Mouse (Mus musculus) adrenal gland, postnatal 4 days (tissue): ENCODE measurements around the gene Sec14l4. TPM values are rescaled to one million over a fixed set of nuclear protein-coding genes. Genes with fewer than 3 reads are reported as not detected.
A peak's percentile ranks its signal among the peaks of the same experiment; 100 is the strongest.

Experiments
- DNase-seq, 2 experiments: peaks; one replicate each; pipeline ENCODE4 v3.0.0; 2021 to 2022; ENCODE audit warnings: low spot score in 2 of 2, mixed read lengths in 2 of 2
- total RNA-seq, 2 experiments: library from RNA; stranded (reverse); gene quantifications; 2 replicates each; pipeline ENCODE4 v1.2.3; 2021

Sec14l4 gene
- total RNA-seq, 2 experiments from 2014 or later: 2.4 to 5.0 TPM

DNA sequence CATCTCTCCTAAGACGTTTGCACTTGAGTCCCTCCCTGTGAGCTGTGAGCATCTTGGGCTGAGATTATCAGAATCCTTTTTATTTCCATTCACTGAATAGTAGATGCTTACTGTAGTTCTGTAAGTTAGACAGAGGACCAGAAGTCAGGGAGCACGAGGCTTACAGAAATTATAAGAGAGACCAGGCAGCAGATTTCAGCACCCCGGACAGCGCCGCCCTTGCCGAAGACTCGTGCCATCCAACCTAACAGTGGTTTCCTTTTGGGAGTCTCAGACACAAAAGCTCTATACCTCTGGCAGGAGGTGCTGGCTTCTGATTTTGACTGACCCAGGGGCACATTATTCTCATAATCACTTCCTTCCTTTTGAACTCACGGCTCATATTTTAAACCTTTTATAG is 45.4 kb downstream of the Sec14l4 start:
- peak; percentile 28 to 42 for DNase-seq

DNA sequence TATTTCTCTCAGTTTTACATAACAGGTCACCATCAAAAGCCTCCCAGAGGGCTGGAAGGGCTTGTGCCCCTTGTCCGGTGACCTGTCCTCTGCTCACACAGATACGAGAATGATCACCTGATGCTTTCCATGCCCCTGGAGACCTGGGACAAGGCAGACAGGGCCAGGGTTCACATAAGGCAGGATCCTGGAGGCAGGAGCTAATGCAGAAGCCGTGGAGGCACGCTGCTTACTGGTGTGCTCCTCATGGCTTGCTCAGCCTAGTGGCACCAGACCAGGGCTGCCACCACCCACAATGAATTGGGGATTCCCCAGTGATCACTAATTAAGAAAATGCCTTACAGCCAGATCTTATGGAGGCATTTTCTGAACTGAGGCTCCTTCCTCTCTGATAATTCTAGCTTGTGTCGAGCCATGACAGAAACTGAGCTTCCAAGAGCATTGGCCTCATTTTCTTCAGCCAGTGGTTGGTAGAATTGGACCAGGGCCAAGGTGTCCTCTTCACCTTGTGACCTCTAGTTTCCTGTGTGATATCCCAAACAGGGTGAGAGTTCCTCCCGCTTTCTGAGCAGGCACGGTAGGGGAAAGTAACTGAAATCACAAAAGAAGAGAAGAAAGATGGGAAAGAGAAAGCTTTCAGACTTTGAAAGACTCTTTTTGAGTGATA is 47.1 kb downstream of the Sec14l4 start:
- DNase-seq: no peak

DNA sequence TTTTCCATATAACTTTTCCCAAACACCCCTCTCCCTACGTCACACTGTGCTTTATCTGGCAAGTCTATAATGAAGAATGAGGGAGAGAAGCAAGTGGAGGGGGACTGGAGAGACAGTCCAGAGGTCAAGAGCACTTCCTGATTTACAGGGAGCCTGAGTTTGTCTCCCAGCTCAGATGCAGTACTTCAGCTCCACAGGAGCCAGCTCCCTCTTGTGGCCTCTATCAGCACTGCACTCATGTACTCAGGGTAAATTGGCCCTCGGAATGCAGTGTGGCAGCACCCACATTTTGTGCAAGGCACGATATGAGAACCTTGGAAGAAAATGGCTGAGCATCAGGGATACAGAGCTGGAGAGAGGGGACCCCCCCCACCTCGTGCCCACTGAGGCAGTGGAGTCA is 49.0 kb downstream of the Sec14l4 start:
- DNase-seq: no peak

DNA sequence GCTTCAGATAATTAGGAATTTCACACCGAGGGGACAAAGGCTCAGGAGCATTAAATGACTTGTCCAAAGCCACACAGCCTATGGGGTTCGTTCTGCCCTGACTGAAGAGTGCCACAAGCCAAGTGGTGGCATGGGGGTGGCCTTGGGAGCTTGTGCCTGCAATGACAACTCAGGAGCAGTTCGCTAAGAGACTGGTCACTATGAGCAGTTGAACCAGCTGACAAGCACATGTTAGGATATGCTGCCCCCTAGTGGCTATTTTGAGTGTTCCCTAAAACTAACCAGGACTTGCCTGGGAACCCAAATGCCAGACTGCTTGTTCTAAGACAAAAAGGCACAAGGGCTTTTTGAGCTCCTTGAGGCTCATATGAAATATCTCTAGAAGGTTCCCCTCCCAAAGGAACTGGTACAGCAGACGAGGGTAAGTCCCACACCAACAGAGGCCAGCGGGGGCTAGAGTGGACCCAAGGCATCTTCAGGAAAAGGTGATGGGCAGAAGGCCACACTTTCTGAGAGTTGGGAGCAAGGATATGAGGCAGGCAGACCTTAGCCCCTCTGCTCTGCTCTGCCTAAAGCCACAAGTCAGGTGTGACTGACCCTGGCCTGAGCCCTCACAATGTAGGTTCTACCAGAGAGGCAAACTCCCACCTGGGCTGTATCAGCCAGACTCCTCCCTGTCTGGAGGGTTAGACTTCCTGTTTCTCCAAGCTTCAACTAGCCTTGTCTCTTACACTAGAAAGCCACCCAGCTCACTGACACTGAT is 52.2 kb downstream of the Sec14l4 start:
- DNase-seq: peak in 1 of 2 experiments; percentile 43

DNA sequence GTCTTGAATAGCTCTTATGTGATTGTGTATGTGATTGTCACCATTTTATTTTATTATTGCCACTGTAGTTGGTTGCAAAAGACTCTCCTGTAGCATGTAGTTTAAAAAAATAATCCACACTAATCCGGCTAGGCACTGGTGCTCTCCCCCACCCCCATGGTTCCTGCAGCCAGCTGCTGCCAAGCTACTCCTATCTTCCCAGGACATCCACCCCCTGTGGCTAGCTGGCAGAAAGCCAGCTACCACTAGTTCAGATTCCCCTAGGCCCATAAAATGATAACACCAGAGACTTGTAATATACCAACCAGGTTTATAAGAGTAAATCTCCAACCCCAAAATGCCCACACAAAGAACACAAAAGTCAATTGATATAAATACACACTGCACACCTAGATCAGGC is 55.0 kb downstream of the Sec14l4 start:
- no peak for DNase-seq

DNA sequence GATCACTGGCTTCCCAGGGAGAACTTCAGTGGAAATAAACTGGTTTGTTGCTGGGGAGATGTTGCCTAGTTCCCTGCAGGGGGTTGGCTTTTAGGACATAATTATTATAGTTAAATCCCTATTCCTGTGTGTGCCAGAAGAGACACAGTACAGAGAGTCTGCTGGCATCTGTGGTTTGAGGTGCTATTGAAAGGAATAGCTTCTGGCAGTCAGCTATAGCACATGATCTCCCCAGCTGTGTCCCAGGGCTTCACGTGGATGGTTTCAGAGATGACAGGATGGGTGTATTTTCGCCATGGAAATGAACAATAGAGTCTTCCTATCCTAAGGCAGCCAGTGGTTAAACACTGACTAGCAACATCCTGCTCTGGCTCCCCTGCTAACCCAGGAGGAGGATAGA is 56.0 kb downstream of the Sec14l4 start:
- no peak for DNase-seq

DNA sequence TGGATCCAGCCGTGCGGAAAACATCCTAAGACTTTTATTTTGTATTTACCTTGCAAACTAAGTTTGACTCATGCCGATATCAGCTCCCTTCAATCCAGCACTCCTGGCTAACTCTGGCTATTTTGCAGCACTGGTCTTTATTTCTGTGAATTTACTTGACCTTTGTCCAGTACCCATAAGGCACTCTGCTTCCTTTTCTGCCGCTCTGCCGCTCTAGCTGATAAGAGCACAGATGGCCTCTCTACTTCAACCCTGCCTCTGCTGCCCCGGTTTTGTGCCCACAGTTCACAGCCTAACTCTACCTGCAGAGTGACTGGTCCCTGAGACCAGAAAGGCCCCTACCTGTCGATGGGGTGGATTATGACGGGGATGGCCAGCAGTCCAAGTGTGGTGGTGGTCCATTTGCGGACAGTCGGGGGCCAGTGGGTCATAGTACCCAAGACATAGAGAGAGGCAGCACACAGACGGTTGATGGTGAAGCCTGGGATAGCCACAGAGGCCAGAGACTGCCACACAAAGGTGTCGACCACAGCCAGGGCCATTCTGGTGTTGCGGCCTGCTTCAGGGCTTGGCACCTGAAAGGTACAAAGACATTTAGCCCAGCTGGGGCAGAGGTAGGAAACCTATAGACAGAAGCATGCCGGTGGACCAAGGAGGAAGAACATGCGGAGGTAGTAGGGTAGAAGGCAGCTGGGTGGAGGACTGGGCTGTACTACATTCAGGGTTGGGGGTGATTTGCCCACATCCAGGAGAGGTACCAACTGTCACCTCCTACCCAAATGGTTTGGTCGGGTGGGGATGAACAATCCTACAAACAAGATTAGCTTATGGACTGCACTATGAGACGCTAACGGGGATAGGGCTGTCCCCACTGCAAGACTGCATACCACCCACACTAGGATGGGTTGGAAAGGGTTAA is 62.5 kb downstream of the Sec14l4 start:
- DNase-seq: no peak

DNA sequence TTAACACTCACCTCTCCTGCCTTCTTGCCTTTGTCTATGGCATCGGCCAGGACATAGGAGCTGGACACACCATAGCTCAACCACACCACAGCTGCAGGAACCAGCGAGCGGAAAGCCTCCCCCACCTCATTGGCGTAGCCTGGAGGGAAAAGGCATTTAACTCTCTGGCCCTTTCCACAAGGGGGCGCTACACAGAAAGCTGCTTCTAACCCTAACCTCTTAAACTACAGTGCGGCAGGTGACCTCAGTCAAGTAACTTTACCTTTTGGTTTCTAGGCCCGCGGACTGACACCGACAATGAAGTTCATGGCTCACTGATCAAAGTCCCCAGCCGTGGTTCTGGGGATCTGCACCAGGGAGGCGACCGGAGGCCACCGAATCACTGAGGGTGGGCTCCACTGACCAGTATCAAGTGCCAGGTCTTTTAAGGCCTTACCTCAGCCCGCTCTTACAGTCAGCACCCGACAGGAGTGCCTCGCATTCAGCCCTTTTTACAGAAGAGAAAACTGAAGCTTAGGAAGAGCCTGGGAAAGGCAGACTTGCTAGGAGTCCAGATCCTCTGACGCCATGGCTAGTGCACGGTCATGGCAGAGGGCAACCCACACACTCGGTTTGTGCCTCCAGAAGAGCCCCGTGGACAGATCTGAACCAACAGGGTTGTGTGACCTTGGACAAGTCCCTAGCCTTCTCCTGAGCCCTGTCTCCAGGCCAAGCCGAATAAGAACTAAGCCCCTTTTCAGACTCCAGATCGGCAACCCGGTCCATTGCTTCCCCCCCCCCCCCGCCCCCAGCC is 63.3 kb downstream of the Sec14l4 start:
- peak in 1 of 2 experiments; percentile 55 for DNase-seq

DNA sequence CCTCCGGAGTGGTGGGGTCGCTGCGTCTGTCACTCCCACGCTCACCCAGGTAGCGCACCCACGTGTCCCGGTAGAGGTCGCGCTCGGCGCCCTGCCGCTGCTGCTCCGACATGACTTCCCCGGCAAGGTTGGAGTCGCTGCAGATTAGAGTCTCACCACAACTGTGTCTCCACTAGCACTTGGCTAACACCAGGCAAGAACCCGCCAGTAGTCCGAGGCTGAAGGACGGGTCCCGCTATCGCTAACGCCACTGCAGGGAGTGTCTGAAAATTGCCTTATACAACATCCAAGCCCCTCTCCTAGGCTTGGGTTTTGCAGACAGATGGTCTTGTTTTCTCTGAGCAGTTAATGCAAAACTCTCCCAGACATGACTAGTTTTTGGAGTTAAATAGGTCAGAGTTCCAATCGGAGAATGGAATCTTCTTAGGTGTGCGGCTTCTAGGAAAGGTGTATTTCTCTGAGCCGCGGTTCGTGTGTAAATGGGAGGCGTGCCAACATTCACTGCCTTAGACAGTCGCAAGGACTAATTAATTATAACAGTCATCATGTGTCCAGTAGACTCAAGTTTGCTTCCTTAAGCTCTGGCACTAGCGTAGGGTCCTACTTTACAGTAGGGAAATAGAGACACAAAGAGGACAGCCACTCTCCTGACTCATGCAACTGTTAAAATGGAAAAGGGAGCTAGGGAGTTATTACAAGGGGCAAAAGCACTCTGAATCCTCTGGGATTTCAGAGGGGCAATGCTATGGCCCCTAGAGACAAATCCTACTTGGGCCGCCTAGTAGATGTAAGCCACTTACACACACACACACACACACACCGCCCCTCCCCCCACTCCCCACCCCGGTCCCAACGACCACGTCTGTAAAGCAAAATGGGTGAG is 64.2 kb downstream of the Sec14l4 start, which contains the start of gene Mtfp1:
Gene Mtfp1 (minus strand): TSS at position 275 of the 883 bp plus-strand sequence.
- DNase-seq: peak in 1 of 2 experiments; percentile 32

DNA sequence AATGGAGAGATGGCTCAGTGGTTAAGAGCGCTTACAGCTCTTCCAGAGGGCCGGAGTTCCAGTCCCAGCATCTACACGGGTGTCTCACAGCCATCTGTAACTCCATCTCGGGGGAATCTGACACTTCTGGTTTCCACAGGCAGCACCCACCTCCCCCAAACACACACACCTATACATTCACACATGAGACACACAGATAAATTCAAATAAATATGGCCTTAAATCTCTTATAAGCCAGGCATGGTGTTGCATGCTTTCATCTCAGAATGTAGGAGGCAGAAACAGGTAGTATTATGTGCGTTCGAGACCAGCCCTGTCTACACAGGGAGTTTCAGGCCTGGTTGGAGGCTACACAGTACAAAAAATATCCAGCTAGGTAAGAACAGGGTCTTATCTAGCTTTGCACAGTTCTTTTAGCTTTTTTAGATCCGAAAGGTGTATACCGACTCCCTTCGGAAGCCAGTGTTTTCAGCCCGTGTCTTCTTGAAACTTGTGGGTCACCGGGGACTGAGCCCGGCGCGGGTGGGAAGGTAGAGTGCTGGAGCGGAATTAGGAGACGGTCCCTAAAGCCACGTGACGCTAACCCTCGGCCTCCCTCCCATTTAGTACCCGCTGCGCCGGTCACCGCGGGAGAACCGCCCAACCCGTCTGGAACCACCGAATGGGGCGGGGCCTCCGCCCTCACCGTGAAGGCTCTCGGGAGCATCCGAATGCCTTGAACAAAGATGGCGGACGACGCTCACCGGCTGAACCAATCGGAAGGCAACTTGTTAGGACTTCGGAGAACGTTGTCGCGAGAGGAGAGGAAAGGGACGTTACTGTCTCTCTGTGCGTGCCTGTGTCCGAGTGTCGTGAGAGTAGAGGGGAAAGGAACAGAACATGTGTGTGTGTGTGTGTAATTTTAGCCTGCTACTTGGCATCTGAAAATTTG is 65.1 kb downstream of the Sec14l4 start:
- DNase-seq: peak; percentile 84 to 95

DNA sequence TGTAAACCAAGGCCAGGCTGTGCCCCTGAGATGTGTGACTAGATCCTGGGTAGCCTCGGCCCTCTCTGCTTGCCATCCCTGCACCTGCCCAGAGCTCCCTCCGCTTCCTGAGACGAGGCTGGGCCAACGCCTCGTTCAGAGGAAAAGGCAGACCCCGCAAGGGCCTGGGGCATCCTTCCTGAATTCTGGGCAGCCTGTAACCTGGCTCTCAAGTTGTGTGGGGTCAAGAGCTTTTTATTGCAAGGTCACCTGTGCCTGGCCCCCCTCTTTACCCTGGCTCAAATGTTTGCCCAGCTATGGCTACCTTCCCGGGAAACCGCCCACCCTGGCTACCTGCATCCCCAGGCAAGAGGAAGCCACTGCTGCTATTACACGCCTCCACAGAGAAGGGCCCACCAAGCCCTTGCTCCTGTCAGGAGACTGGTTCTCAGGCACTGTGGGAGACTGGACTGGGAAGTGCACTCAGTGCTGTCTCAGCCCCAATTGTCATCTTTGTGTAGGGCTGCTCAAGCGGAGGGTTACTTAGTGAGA is 65.9 kb downstream of the Sec14l4 start:
- DNase-seq: no peak

Other genes with a start within 250 kb of the Sec14l4 start
- gene Osbp2, start 167.6 kb upstream of the Sec14l4 start, total RNA-seq: 1 to 10 TPM; 2.4 to 2.5 TPM
- gene 4921536K21Rik, start 136.4 kb upstream of the Sec14l4 start, total RNA-seq: under 1 TPM; 0.56 to 0.62 TPM
- 1 to 10 TPM; 6.2 to 6.5 TPM for gene Dusp18, start 136.2 kb upstream of the Sec14l4 start, total RNA-seq
- 1 to 10 TPM; 5.8 to 7.8 TPM for gene Slc35e4, start 116.8 kb upstream of the Sec14l4 start, total RNA-seq
- 100 to 1,000 TPM; 102 to 141 TPM for gene Tcn2, start 99.3 kb upstream of the Sec14l4 start, total RNA-seq
- 10 to 100 TPM; 79.7 to 80.7 TPM for gene Pes1, start 67.5 kb upstream of the Sec14l4 start, total RNA-seq
- gene 4930556J24Rik, start 54.7 kb upstream of the Sec14l4 start, total RNA-seq: under 1 TPM in 1 of 2 experiments, not detected in 1; 0.25 TPM
- 1 to 10 TPM; 2.0 to 3.0 TPM for gene Gal3st1, start 47.8 kb upstream of the Sec14l4 start, total RNA-seq
- under 1 TPM; 0.51 to 0.59 TPM for gene Sec14l3, start 33.4 kb downstream of the Sec14l4 start, total RNA-seq
- 10 to 100 TPM; 17.3 to 17.7 TPM for gene Mtfp1, start 64.0 kb downstream of the Sec14l4 start, total RNA-seq
- 10 to 100 TPM in 1 of 2 experiments, 1 to 10 TPM in 1; 4.4 to 15.0 TPM for gene Sec14l2, start 92.0 kb downstream of the Sec14l4 start, total RNA-seq
- 10 to 100 TPM; 32.0 to 34.8 TPM for gene Rnf215, start 103.7 kb downstream of the Sec14l4 start, total RNA-seq
- 10 to 100 TPM; 13.8 to 18.6 TPM for gene Ccdc157, start 128.8 kb downstream of the Sec14l4 start, total RNA-seq
- 10 to 100 TPM; 70.4 to 71.6 TPM for gene Sf3a1, start 128.9 kb downstream of the Sec14l4 start, total RNA-seq
- gene Tbc1d10a, start 155.3 kb downstream of the Sec14l4 start, total RNA-seq: 10 to 100 TPM; 19.0 to 19.9 TPM
- gene Castor1, start 186.8 kb downstream of the Sec14l4 start, total RNA-seq: 1 to 10 TPM; 6.3 to 6.6 TPM
- under 1 TPM; 0.11 to 0.23 TPM for gene Osm, start 205.0 kb downstream of the Sec14l4 start, total RNA-seq
- under 1 TPM; 0.76 to 0.99 TPM for gene Lif, start 226.1 kb downstream of the Sec14l4 start, total RNA-seq